Mouse (Mus musculus) kidney, embryonic 15.5 days (tissue): ENCODE measurements around the gene Dusp9. TPM values are rescaled to one million over a fixed set of nuclear protein-coding genes. Genes with fewer than 3 reads are reported as not detected.

Experiments
- ATAC-seq: fragments of 200-750 bp; cut with Nextera tagmentation; replicated peaks from 2 replicates; pipeline ENCODE4 v1.8.0; 2017; ENCODE audit warnings: moderate TSS enrichment; ENCODE audit not compliant: low FRiP score
- H3K27ac ChIP-seq: fragments of 300-500 bp; sonication (generic); 2 replicates; pipeline ENCODE4 v1.5.1; 2015; ENCODE audit warnings: mild to moderate bottlenecking, inconsistent platforms
- H3K27me3 ChIP-seq: fragments of 300-500 bp; sonication (generic); 2 replicates; pipeline ENCODE4 v1.6.1; 2015; ENCODE audit warnings: inconsistent platforms
- H3K36me3 ChIP-seq: fragments of 300-500 bp; sonication (generic); 2 replicates; pipeline ENCODE4 v1.6.1; 2015; ENCODE audit warnings: inconsistent platforms
- H3K4me1 ChIP-seq: fragments of 300-500 bp; sonication (generic); 2 replicates; pipeline ENCODE4 v1.6.1; 2015; ENCODE audit warnings: inconsistent platforms
- H3K4me2 ChIP-seq: fragments of 300-500 bp; sonication (generic); 2 replicates; pipeline ENCODE4 v1.6.1; 2015; ENCODE audit warnings: moderate library complexity, mild to moderate bottlenecking, inconsistent platforms
- H3K4me3 ChIP-seq: fragments of 300-500 bp; sonication (generic); replicated peaks from 2 replicates; pipeline ENCODE4 v1.5.1; 2015; ENCODE audit warnings: mild to moderate bottlenecking, inconsistent platforms
- H3K9ac ChIP-seq: fragments of 300-500 bp; sonication (generic); 2 replicates; pipeline ENCODE4 v1.6.1; 2015; ENCODE audit warnings: mild to moderate bottlenecking, inconsistent platforms
- H3K9me3 ChIP-seq: fragments of 300-500 bp; sonication (generic); replicated peaks from 2 replicates; pipeline ENCODE4 v1.6.1; 2016; ENCODE audit warnings: inconsistent platforms
- WGBS: fragments of 180-500 bp; shearing (Covaris S2); methylation state at CpG from one replicate; pipeline ENCODE4 v1.1.7; 2015; ENCODE audit warnings: mixed read lengths; 5-methylcytosine and 5-hydroxymethylcytosine counted together
- polyA plus RNA-seq: library from polyadenylated mRNA; unstranded; fragments of >200 nt; fragmentation: Nextera tagmentation; extraction: Ambion mirVana; gene quantifications from 2 replicates; pipeline ENCODE4 v1.2.1, GENCODE M21; 2015

Gene Dusp9
- polyA plus RNA-seq = 27.9 and 29.3 TPM in 2 replicates

DNA sequence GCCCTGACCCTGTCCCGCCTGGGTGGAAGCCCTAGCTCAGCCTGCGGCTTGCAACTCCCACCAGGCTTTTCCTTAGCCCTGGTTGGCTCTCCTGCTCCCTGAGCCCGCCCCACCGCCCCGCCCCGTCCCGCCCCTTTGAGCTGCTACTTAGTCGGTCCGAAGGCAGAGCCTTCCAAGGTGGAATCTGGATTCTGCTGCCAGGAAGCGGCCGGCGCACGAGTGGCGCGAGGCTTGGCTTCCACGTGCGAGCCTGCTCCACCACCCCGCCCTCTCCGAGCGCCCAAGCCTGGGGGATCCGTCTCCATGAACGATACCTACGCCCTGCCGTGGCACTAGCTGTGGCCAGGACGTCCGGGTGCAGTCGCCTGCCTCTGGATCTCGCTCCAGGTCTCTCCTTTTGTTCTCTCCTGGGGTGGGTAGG lies at the start of gene Dusp9:
Gene Dusp9, plus strand, starts transcription at position 165 of the 421 bp plus-strand sequence.
- Histone ChIP-seq H3K36me3 (no peaks in the 10 kb centered on the region), H3K4me1 (peaks cover 22% of the 10 kb centered on the region), H3K4me2 (peak within 1 kb of the TSS; percentile 79), H3K27ac (no peak within 1 kb of the TSS), H3K4me3 (peak within 1 kb of the TSS; percentile 47), H3K27me3 (peaks cover 74% of the 10 kb centered on the region), H3K9me3 (no peaks in the 10 kb centered on the region), H3K9ac (peak within 1 kb of the TSS; percentile 35; the same call in 1 of the 2 replicates)
- peak; percentile 79 for ATAC-seq
- WGBS = 23% methylated on average over 28 of the region's 28 CpGs

DNA sequence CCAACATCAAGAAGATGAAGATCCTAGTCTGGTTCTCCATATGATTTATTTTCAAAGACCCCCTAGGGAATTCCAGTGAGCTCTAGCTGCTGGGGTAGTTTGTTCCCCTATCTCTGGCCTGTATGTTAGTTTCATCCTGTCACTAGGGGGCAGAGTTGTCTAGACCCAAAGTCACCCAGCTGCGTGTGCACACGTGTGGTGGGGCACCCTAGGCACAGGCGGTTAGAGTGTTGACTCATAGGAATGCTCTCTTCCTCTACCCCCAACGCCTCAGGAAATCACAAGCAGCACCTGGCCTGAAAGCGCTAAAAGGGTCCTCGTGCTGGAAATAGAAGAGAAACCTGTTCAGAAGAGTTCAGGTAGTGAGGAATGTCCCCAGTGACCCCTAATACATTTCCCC lies 46.0 kb upstream of the Dusp9 start:
- Histone ChIP-seq H3K9me3 (no peaks in the 10 kb centered on the region), H3K27me3 (peaks cover 26% of the 10 kb centered on the region), H3K27ac (no peak overlapping the region), H3K9ac (no peak overlapping the region), H3K36me3 (no peaks in the 10 kb centered on the region), H3K4me1 (peaks cover 5% of the 10 kb centered on the region; the same call in 1 of the 2 replicates), H3K4me2 (no peak overlapping the region), H3K4me3 (no peak overlapping the region)
- ATAC-seq = 0 out of 2 replicates have a peak, but pooled peaks have one; percentile 33
- WGBS = 33% methylated on average over 6 of the region's 6 CpGs

GRCm38 (mm10) chrX:73594451-73595121 lies 44.6 kb upstream of the Dusp9 start:
- WGBS = 32% methylated on average over 12 of the region's 12 CpGs
- Histone ChIP-seq H3K4me3 (no peak overlapping the region), H3K4me1 (peaks cover 5% of the 10 kb centered on the region; the same call in 1 of the 2 replicates), H3K4me2 (0 out of 2 replicates have a peak overlapping the region, but pooled peaks have one; percentile 7), H3K36me3 (no peaks in the 10 kb centered on the region), H3K9ac (no peak overlapping the region), H3K27ac (peak overlapping the region; percentile 48; the same call in 1 of the 2 replicates), H3K27me3 (peaks cover 22% of the 10 kb centered on the region), H3K9me3 (no peaks in the 10 kb centered on the region)
- ATAC-seq = peak; percentile 49

DNA sequence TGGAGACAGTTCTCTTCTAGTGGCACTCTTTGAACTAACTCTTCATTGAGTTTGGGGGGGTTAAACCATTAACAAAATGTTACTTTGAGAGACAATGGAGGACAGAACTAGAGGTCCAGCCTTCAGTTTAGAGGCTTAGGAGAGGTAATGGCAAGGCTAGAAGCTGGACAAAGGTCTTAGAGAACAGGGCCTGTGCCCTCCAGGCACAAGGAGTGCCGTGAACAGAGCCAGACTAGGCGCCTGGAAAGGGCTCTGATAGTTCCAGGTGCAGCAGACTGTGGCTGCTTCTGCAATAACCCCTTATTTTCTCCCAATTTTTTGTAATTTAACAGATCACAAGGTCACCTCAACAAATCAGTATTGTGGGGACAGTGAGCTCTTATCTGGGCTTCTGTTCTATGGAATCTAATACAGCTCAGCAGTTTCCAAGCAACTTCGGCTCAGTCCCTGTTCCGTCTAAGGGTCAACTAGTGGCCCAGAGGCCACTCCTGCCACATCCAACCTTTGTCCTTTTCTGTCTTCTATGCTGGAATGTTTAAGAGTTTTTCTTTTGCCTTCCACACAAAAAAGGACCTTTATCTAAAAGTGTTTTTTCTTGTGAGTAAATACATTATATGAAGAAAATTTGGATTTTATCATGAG lies 43.8 kb upstream of the Dusp9 start:
- WGBS = 67% methylated on average over 4 of the region's 4 CpGs
- Histone ChIP-seq H3K9me3 (no peaks in the 10 kb centered on the region), H3K36me3 (no peaks in the 10 kb centered on the region), H3K4me2 (no peak overlapping the region), H3K4me3 (no peak overlapping the region), H3K27ac (peak overlapping the region; percentile 48; the same call in 1 of the 2 replicates), H3K4me1 (peaks cover 5% of the 10 kb centered on the region; the same call in 1 of the 2 replicates), H3K27me3 (peaks cover 22% of the 10 kb centered on the region), H3K9ac (no peak overlapping the region)
- ATAC-seq = 0 out of 2 replicates have a peak, but pooled peaks have one; percentile 9

DNA sequence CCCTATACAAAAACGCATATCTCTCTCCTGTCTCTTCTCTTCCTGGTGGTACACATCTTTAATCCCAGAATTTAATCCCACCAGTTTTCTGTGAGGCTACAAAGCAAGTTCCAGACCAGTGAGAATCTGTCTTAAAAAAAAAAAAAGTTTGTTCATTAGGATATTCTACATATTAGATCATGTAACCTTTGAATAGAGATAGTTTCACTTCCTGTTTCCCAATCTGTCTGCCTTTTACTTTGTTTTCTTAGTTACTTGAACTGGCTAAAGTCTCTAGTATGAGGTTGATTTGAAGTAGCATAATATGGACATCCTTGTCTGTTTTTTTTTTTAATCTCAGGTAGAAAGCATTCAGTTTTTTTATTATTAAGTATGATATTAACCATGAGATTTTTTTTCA lies 37.8 kb upstream of the Dusp9 start:
- Histone ChIP-seq H3K9me3 (no peaks in the 10 kb centered on the region), H3K4me1 (no peaks in the 10 kb centered on the region), H3K4me2 (no peak overlapping the region), H3K27me3 (no peaks in the 10 kb centered on the region), H3K9ac (no peak overlapping the region), H3K4me3 (no peak overlapping the region), H3K36me3 (no peaks in the 10 kb centered on the region), H3K27ac (no peak overlapping the region)
- no peak for ATAC-seq
- WGBS = 78% methylated on average over 1 of the region's 1 CpGs

DNA sequence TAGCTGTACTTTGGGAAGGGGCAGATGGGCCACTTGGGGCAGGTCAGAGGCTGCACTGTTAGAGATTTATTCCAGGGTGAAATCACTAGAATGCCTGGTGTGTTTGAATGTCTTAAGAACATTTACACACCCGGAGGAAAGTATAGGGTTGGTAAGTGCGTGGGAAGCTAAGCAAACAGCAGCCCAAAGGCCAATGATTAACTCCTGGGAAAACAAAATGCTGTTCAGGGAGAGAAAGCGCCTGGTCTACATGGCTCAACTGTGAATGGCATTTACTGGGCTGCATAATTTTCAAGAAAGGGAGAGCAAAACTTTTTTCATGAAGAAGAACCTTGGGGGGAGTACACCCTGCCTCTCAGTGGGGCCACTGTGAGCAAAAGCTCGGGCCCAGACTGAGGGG lies 25.6 kb upstream of the Dusp9 start:
- Histone ChIP-seq H3K27ac (peak overlapping the region; percentile 37; the same call in 1 of the 2 replicates), H3K9me3 (no peaks in the 10 kb centered on the region), H3K9ac (no peak overlapping the region), H3K27me3 (peaks cover 22% of the 10 kb centered on the region), H3K4me2 (no peak overlapping the region), H3K4me3 (no peak overlapping the region), H3K36me3 (no peaks in the 10 kb centered on the region), H3K4me1 (no peaks in the 10 kb centered on the region)
- WGBS = 46% methylated on average over 4 of the region's 4 CpGs
- ATAC-seq = peak; percentile 64; the same call in 1 of the 2 replicates

GRCm38 (mm10) chrX:73615876-73616275 lies 23.3 kb upstream of the Dusp9 start:
- Histone ChIP-seq H3K4me3 (no peak overlapping the region), H3K4me2 (no peak overlapping the region), H3K36me3 (no peaks in the 10 kb centered on the region), H3K9me3 (no peaks in the 10 kb centered on the region), H3K27me3 (peaks cover 25% of the 10 kb centered on the region), H3K27ac (no peak overlapping the region), H3K4me1 (no peaks in the 10 kb centered on the region), H3K9ac (no peak overlapping the region)
- no peak for ATAC-seq
- WGBS = 96% methylated on average over 1 of the region's 1 CpGs

GRCm38 (mm10) chrX:73619401-73619800 lies 19.8 kb upstream of the Dusp9 start:
- Histone ChIP-seq H3K27me3 (peaks cover 24% of the 10 kb centered on the region), H3K9ac (no peak overlapping the region)
- ATAC-seq = no peak

GRCm38 (mm10) chrX:73619890-73620289 lies 19.3 kb upstream of the Dusp9 start:
- 88% methylated on average over 2 of the region's 2 CpGs for WGBS
- Histone ChIP-seq H3K27ac (no peak overlapping the region), H3K4me1 (no peaks in the 10 kb centered on the region), H3K36me3 (no peaks in the 10 kb centered on the region), H3K4me2 (no peak overlapping the region), H3K9me3 (no peaks in the 10 kb centered on the region), H3K27me3 (peaks cover 24% of the 10 kb centered on the region), H3K4me3 (no peak overlapping the region), H3K9ac (no peak overlapping the region)
- no peak for ATAC-seq

More at GRCm38 (mm10) chrX:73619401-73619800, 19.8 kb upstream of the Dusp9 start:
- Histone ChIP-seq H3K4me1 (no peaks in the 10 kb centered on the region), H3K9me3 (no peaks in the 10 kb centered on the region), H3K4me3 (no peak overlapping the region), H3K27ac (no peak overlapping the region), H3K36me3 (no peaks in the 10 kb centered on the region), H3K4me2 (no peak overlapping the region)

- H3K27ac ChIP-seq = no peak overlapping the region
- H3K4me2 ChIP-seq = no peak overlapping the region
- H3K36me3 ChIP-seq = no peaks in the 10 kb centered on the region
- H3K4me1 ChIP-seq = no peaks in the 10 kb centered on the region
- H3K4me3 ChIP-seq = no peak overlapping the region
- H3K9ac ChIP-seq = no peak overlapping the region
- ATAC-seq = no peak
- H3K9me3 ChIP-seq = no peaks in the 10 kb centered on the region
- H3K27me3 ChIP-seq = peaks cover 39% of the 10 kb centered on the region
Measured at GRCm38 (mm10) chrX:73626981-73627380, 12.2 kb upstream of the Dusp9 start.

- Histone ChIP-seq H3K9ac (no peak overlapping the region), H3K4me3 (peak overlapping the region; percentile 11), H3K27ac (no peak overlapping the region), H3K27me3 (peaks cover 80% of the 10 kb centered on the region), H3K4me1 (peaks cover 22% of the 10 kb centered on the region), H3K9me3 (no peaks in the 10 kb centered on the region), H3K36me3 (no peaks in the 10 kb centered on the region), H3K4me2 (peak overlapping the region; percentile 54)
- ATAC-seq = 0 out of 2 replicates have a peak, but pooled peaks have one; percentile 9
- WGBS = 16% methylated on average over 18 of the region's 19 CpGs
Measured at GRCm38 (mm10) chrX:73635425-73635824, 3.8 kb upstream of the Dusp9 start.

- ATAC-seq = 0 out of 2 replicates have a peak, but pooled peaks have one; percentile 21
Measured at GRCm38 (mm10) chrX:73637415-73637814, 1.8 kb upstream of the Dusp9 start.

More at GRCm38 (mm10) chrX:73637415-73637814, 1.8 kb upstream of the Dusp9 start:
- Histone ChIP-seq H3K4me2 (peak overlapping the region; percentile 76), H3K4me3 (peak overlapping the region; percentile 39), H3K27me3 (peaks cover 79% of the 10 kb centered on the region), H3K27ac (no peak overlapping the region), H3K36me3 (no peaks in the 10 kb centered on the region), H3K9ac (no peak overlapping the region), H3K9me3 (no peaks in the 10 kb centered on the region), H3K4me1 (peaks cover 22% of the 10 kb centered on the region)
- WGBS = 24% methylated on average over 18 of the region's 19 CpGs
